Mouse (Mus musculus) left cerebral cortex, adult 18-20 months (tissue): ENCODE data around the gene Tmem119. TPM values are rescaled to one million over a fixed set of nuclear protein-coding genes. Genes with fewer than 3 reads are reported as not detected.

Experiments used
- DNase-seq, 2 experiments: peaks; one replicate each; pipeline ENCODE4 v3.0.0; 2021 to 2022; ENCODE audit warnings: low spot score in 2 of 2, mixed read lengths in 1 of 2
- total RNA-seq, 2 experiments: library from RNA; stranded (reverse); gene quantifications; 2 replicates each; pipeline ENCODE4 v1.2.3; 2021

The Tmem119 gene
- total RNA-seq, 2 experiments from 2014 or later: 23.5 to 25.2 TPM

GRCm38 (mm10) chr5:113768806-113769205 is 31.5 kb downstream of the Tmem119 start:
- DNase-seq: peak in 1 of 2 experiments; percentile 40

- DNase-seq: peak in 1 of 2 experiments; percentile 34
Measured at GRCm38 (mm10) chr5:113765641-113766526, 34.4 kb downstream of the Tmem119 start.

GRCm38 (mm10) chr5:113764426-113764825 is 35.9 kb downstream of the Tmem119 start:
- no peak for DNase-seq

GRCm38 (mm10) chr5:113761585-113761984 is 38.7 kb downstream of the Tmem119 start:
- no peak for DNase-seq

- no peak for DNase-seq
Measured at GRCm38 (mm10) chr5:113755347-113756030, 44.8 kb downstream of the Tmem119 start.

GRCm38 (mm10) chr5:113751521-113752157 is 48.7 kb downstream of the Tmem119 start:
- DNase-seq: no peak

- DNase-seq: no peak
Measured at GRCm38 (mm10) chr5:113748556-113749331, 51.6 kb downstream of the Tmem119 start.

GRCm38 (mm10) chr5:113747629-113748028 is 52.7 kb downstream of the Tmem119 start:
- no peak for DNase-seq

Other genes starting within 250 kb of the Tmem119 start
- 1 to 10 TPM; 4.6 to 5.5 TPM for gene Cmklr1, start 150.1 kb downstream of the Tmem119 start, total RNA-seq
- gene 1700069L16Rik, start 75.7 kb downstream of the Tmem119 start, total RNA-seq: not detected
- 10 to 100 TPM; 11.8 to 13.2 TPM for gene Ficd, start 64.7 kb downstream of the Tmem119 start, total RNA-seq
- gene Sart3, start 28.0 kb downstream of the Tmem119 start, total RNA-seq: 10 to 100 TPM; 46.8 to 51.8 TPM
- gene Iscu, start 27.8 kb downstream of the Tmem119 start, total RNA-seq: 100 to 1,000 TPM; 128 to 130 TPM
- 10 to 100 TPM; 26.3 to 27.5 TPM for gene Selplg, start 32.1 kb upstream of the Tmem119 start, total RNA-seq
- gene Coro1c, start 108.2 kb upstream of the Tmem119 start, total RNA-seq: 10 to 100 TPM; 86.7 to 88.5 TPM
- 10 to 100 TPM; 24.3 to 27.1 TPM for gene Ssh1, start 193.4 kb upstream of the Tmem119 start, total RNA-seq
- not detected for gene Dao, start 203.2 kb upstream of the Tmem119 start, total RNA-seq